Comparison of ENCODE assay signal across 10 mouse cellular contexts in the genomic region with DNA sequence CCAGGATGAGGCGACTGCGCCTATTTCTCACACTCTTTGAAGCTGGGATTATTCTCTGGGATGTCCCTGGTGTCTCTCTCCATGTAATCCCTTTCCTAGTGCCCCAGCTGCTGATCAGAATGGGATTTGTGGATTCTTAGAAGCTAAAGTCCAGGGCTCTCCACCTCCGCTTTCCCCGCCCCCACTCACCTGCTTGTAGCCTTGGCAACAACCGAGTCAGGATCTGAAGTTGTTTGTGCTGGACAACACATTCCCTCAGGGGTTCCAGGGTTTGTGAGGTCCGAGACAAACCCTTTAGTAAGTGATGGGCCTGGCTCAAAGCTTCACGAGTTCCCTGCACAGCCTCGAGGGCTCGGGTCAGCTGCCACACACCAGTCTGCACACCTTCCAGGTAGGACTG. TPM values are rescaled to one million over a fixed set of nuclear protein-coding genes. Genes with fewer than 3 reads are reported as not detected.
A peak's percentile ranks its signal among the peaks of the same experiment; 100 is the strongest.
DNase-seq lines count a peak whose midpoint lies in the region; ATAC-seq and TF ChIP-seq lines count a peak whose summit lies in the region.
"Had no signal": no experiment of that assay in that cellular context is flagged by ENCODE, and none has a peak within 500 bp of the region (broad histone marks: within the 10 kb centered on the region; RNA-seq: fewer than 3 reads in every experiment).

No protein-coding gene starts in this region.

- intact Hi-C loops in heart, postnatal 10 days (cut with DNase I): no loop called here

- H3K4me1 ChIP-seq in heart, embryonic 12.5 days (replicated peaks): peaks cover 41% of the 10 kb centered on the region
- 0 out of 2 replicates have a peak, but pooled peaks cover 6% of the 10 kb centered on the region for H3K4me1 ChIP-seq in lung, embryonic 14.5 days (ENCODE audit: insufficient read depth)
- H3K4me1 ChIP-seq in embryonic facial prominence, embryonic 10.5 days: peaks cover 32% of the 10 kb centered on the region
- peaks cover 27% of the 10 kb centered on the region for H3K4me1 ChIP-seq in liver, embryonic 16.5 days (ENCODE audit: control insufficient read depth, low read depth, low read length)

- peak overlapping the region; percentile 58 for H3K4me2 ChIP-seq in heart, embryonic 12.5 days
- H3K4me2 ChIP-seq in lung, embryonic 14.5 days: peak overlapping the region; percentile 49
- no peak overlapping the region for H3K4me2 ChIP-seq in liver, embryonic 16.5 days (ENCODE audit: low read depth, low read length)

- TF ChIP-seq CTCF in lung, embryonic 14.5 days (IDR thresholded peaks at IDR 0.05; ENCODE audit: low read depth): no peak

- H3K9ac ChIP-seq in heart, embryonic 12.5 days: peak overlapping the region; percentile 58; the same call in 1 of the 2 replicates
- peak overlapping the region; percentile 18; the same call in 1 of the 2 replicates for H3K9ac ChIP-seq in lung, embryonic 14.5 days
- no peak overlapping the region for H3K9ac ChIP-seq in liver, embryonic 16.5 days (ENCODE audit: low read depth, low read length)

- peaks cover 27% of the 10 kb centered on the region for H3K27me3 ChIP-seq in heart, embryonic 12.5 days (replicated peaks)
- peaks cover 11% of the 10 kb centered on the region for H3K27me3 ChIP-seq in lung, embryonic 14.5 days (ENCODE audit: insufficient read depth, low read length)
- peaks cover 39% of the 10 kb centered on the region for H3K27me3 ChIP-seq in embryonic facial prominence, embryonic 10.5 days (replicated peaks; ENCODE audit: low read depth, poor library complexity, severe bottlenecking)
- H3K27me3 ChIP-seq in liver, embryonic 16.5 days (ENCODE audit: control insufficient read depth, insufficient read depth, low read depth, low read length): peaks cover 11% of the 10 kb centered on the region

- peak overlapping the region; percentile 32 for H3K4me3 ChIP-seq in heart, embryonic 12.5 days
- H3K4me3 ChIP-seq in lung, embryonic 14.5 days (ENCODE audit: low read depth, low read length): peak overlapping the region; percentile 32
- peak overlapping the region; percentile 37 for H3K4me3 ChIP-seq in embryonic facial prominence, embryonic 10.5 days
- H3K4me3 ChIP-seq in liver, embryonic 16.5 days (ENCODE audit: low read depth, low read length): peak overlapping the region; percentile 0; the same call in 1 of the 2 replicates

- 56% methylated on average over 9 of the region's 9 CpGs for WGBS in heart, embryonic 12.5 days
- 55% methylated on average over 9 of the region's 9 CpGs for WGBS in lung, embryonic 14.5 days
- WGBS in embryonic facial prominence, embryonic 10.5 days: 63% methylated on average over 9 of the region's 9 CpGs
- WGBS in liver, embryonic 16.5 days (ENCODE audit: insufficient replicate concordance): 71% methylated on average over 9 of the region's 9 CpGs

- H3K36me3 ChIP-seq in heart, embryonic 12.5 days: peaks cover 11% of the 10 kb centered on the region
- H3K36me3 ChIP-seq in lung, embryonic 14.5 days (ENCODE audit: insufficient read depth): peaks cover 13% of the 10 kb centered on the region; the same call in 1 of the 2 replicates
- H3K36me3 ChIP-seq in embryonic facial prominence, embryonic 10.5 days (replicated peaks): peaks cover 12% of the 10 kb centered on the region
- peaks cover 4% of the 10 kb centered on the region; the same call in 1 of the 2 replicates for H3K36me3 ChIP-seq in liver, embryonic 16.5 days (ENCODE audit: control insufficient read depth, insufficient read depth)

- H3K27ac ChIP-seq in heart, embryonic 12.5 days (ENCODE audit: poor library complexity, severe bottlenecking): no peak overlapping the region
- H3K27ac ChIP-seq in lung, embryonic 14.5 days (ENCODE audit: low read depth): no peak overlapping the region
- no peak overlapping the region for H3K27ac ChIP-seq in embryonic facial prominence, embryonic 10.5 days (replicated peaks)
- no peak overlapping the region for H3K27ac ChIP-seq in liver, embryonic 16.5 days (ENCODE audit: low read length)

- DNase-seq in heart, postnatal 10 days: no peak
- no peak for DNase-seq in lung, embryonic 14.5 days
- no peak for DNase-seq in lung, postnatal 25 days (ENCODE audit: low spot score)
- DNase-seq in embryonic facial prominence, embryonic 10.5 days (ENCODE audit: low spot score): no peak
- DNase-seq in right cerebral cortex, postnatal 4 days: no peak
- DNase-seq in MN1 (ENCODE audit: low spot score): no peak
- DNase-seq: right cerebral cortex, postnatal 25 days; thymus, postnatal 14 days had no signal

- no peak for ATAC-seq in heart, embryonic 12.5 days (ENCODE audit: insufficient number of reproducible peaks, low FRiP score)
- ATAC-seq in lung, embryonic 14.5 days (ENCODE audit: insufficient read depth): no peak
- no peak for ATAC-seq in liver, embryonic 16.5 days (ENCODE audit: low read depth)

- no peaks in the 10 kb centered on the region for H3K9me3 ChIP-seq in heart, embryonic 12.5 days (replicated peaks)
- H3K9me3 ChIP-seq in lung, embryonic 14.5 days (ENCODE audit: low read depth, low read length): no peaks in the 10 kb centered on the region
- no peaks in the 10 kb centered on the region for H3K9me3 ChIP-seq in embryonic facial prominence, embryonic 10.5 days
- no peaks in the 10 kb centered on the region for H3K9me3 ChIP-seq in liver, embryonic 16.5 days (replicated peaks; ENCODE audit: control insufficient read depth, low read length)

RNA-seq across cellular contexts. Expression of a gene that starts 1.1 kb away (rescaled TPM):
- polyA plus RNA-seq in heart, embryonic 12.5 days (2016; fragmentation: Nextera tagmentation; extraction: Ambion mirVana): 16.1 and 19.5 TPM in 2 replicates
- 10 to 100 TPM; 11.6 to 13.6 TPM for total RNA-seq in heart, postnatal 10 days (2021)
- polyA plus RNA-seq in lung, embryonic 14.5 days (2014; fragmentation: Nextera tagmentation; extraction: Ambion mirVana): 31.9 and 33.3 TPM in 2 replicates
- polyA plus RNA-seq in embryonic facial prominence, embryonic 10.5 days (2016; fragmentation: Nextera tagmentation; extraction: Ambion mirVana): 9.9 and 11.6 TPM in 2 replicates
- 5.9 and 6.5 TPM in 2 replicates for polyA plus RNA-seq in liver, embryonic 16.5 days (2015; fragmentation: Nextera tagmentation; extraction: Ambion mirVana)

RNA-seq across cellular contexts. Expression of a gene that starts 2.7 kb away (rescaled TPM):
- polyA plus RNA-seq in heart, embryonic 12.5 days (2016; fragmentation: Nextera tagmentation; extraction: Ambion mirVana): 60.8 and 64.1 TPM in 2 replicates
- 10 to 100 TPM; 25.6 to 29.0 TPM for total RNA-seq in heart, postnatal 10 days (2021)
- 102 and 112 TPM in 2 replicates for polyA plus RNA-seq in lung, embryonic 14.5 days (2014; fragmentation: Nextera tagmentation; extraction: Ambion mirVana)
- polyA plus RNA-seq in embryonic facial prominence, embryonic 10.5 days (2016; fragmentation: Nextera tagmentation; extraction: Ambion mirVana): 125 and 138 TPM in 2 replicates
- polyA plus RNA-seq in liver, embryonic 16.5 days (2015; fragmentation: Nextera tagmentation; extraction: Ambion mirVana): 169 and 187 TPM in 2 replicates

RNA-seq across cellular contexts. Expression of a gene that starts 5.1 kb away (rescaled TPM):
- polyA plus RNA-seq in heart, embryonic 12.5 days (2016; fragmentation: Nextera tagmentation; extraction: Ambion mirVana): 7.9 and 8.1 TPM in 2 replicates
- total RNA-seq in heart, postnatal 10 days (2021): 1 to 10 TPM; 2.8 to 6.3 TPM
- polyA plus RNA-seq in lung, embryonic 14.5 days (2014; fragmentation: Nextera tagmentation; extraction: Ambion mirVana): 9.0 and 9.5 TPM in 2 replicates
- 20.7 and 23.9 TPM in 2 replicates for polyA plus RNA-seq in embryonic facial prominence, embryonic 10.5 days (2016; fragmentation: Nextera tagmentation; extraction: Ambion mirVana)
- polyA plus RNA-seq in liver, embryonic 16.5 days (2015; fragmentation: Nextera tagmentation; extraction: Ambion mirVana): 0.55 and 0.84 TPM in 2 replicates

RNA-seq across cellular contexts. Expression of a gene that starts 10.6 kb away (rescaled TPM):
- 2.8 and 3.3 TPM in 2 replicates for polyA plus RNA-seq in heart, embryonic 12.5 days (2016; fragmentation: Nextera tagmentation; extraction: Ambion mirVana)
- total RNA-seq in heart, postnatal 10 days (2021): 1 to 10 TPM; 1.1 to 1.5 TPM
- polyA plus RNA-seq in lung, embryonic 14.5 days (2014; fragmentation: Nextera tagmentation; extraction: Ambion mirVana): 5.2 and 8.0 TPM in 2 replicates
- polyA plus RNA-seq in embryonic facial prominence, embryonic 10.5 days (2016; fragmentation: Nextera tagmentation; extraction: Ambion mirVana): 2.7 and 3.5 TPM in 2 replicates
- 4.7 and 5.3 TPM in 2 replicates for polyA plus RNA-seq in liver, embryonic 16.5 days (2015; fragmentation: Nextera tagmentation; extraction: Ambion mirVana)

RNA-seq across cellular contexts. Expression of a gene that starts 18.8 kb away (rescaled TPM):
- polyA plus RNA-seq in heart, embryonic 12.5 days (2016; fragmentation: Nextera tagmentation; extraction: Ambion mirVana): 1.8 and 2.1 TPM in 2 replicates
- 10 to 100 TPM; 14.7 to 16.2 TPM for total RNA-seq in heart, postnatal 10 days (2021)
- 0.61 and 1.1 TPM in 2 replicates for polyA plus RNA-seq in lung, embryonic 14.5 days (2014; fragmentation: Nextera tagmentation; extraction: Ambion mirVana)
- 0.62 and 0.69 TPM in 2 replicates for polyA plus RNA-seq in embryonic facial prominence, embryonic 10.5 days (2016; fragmentation: Nextera tagmentation; extraction: Ambion mirVana)
- polyA plus RNA-seq in liver, embryonic 16.5 days (2015; fragmentation: Nextera tagmentation; extraction: Ambion mirVana): 0.12 and 0.19 TPM in 2 replicates
